In the genomic region with DNA sequence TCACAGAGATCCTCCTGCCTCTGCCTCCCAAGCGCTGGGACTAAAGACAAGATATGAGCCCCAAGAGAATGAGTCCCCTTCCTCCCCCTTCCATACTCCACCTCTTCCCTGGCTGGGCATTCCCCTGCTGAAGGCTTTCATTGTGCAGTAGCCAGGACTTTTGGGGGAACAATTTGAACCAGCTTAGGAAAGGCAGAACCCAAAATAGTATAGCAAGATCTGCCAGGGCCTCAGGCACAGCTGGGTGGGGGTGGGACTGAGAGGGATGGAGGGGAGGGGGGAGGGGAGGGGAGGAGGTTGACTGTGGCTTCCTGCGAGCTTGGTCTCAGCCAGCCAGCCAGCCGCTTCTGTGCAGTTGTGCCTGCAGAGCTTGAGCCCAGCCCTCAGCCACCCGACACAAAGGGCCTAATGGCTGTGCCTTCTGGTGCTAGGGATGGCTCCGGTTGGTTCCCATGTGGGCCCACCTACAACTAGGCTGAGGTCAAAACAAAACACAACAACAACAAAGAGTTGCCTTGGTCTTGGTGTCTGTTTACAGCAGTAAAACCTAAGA, we compare ENCODE assay signal across 10 mouse cellular contexts. TPM values are rescaled to one million over a fixed set of nuclear protein-coding genes. Genes with fewer than 3 reads are reported as not detected.
A peak's percentile ranks its signal among the peaks of the same experiment; 100 is the strongest.
DNase-seq lines count a peak whose midpoint lies in the region; TF ChIP-seq lines count a peak whose summit lies in the region.
"Had no signal": no experiment of that assay in that cellular context is flagged by ENCODE, and none has a peak within 500 bp of the region (broad histone marks: within the 10 kb centered on the region; RNA-seq: fewer than 3 reads in every experiment).

No protein-coding gene starts in this region.

- peak overlapping the region; percentile 56; the same call in 1 of the 2 replicates for H3K27ac ChIP-seq in kidney, adult 2 months (ENCODE audit: insufficient read depth, low read depth, low read length)
- peak overlapping the region; percentile 78 for H3K27ac ChIP-seq in ES-Bruce4 (ENCODE audit: insufficient read depth, low read length)
- H3K27ac ChIP-seq: hindbrain, embryonic 12.5 days had no signal

- 53% methylated on average over 5 of the region's 5 CpGs for WGBS in kidney, adult 2 months

- H3K27me3 ChIP-seq in kidney, adult 2 months (replicated peaks; ENCODE audit: control insufficient read depth, insufficient read depth, low read length): no peaks in the 10 kb centered on the region
- no peaks in the 10 kb centered on the region for H3K27me3 ChIP-seq in ES-Bruce4 (ENCODE audit: control insufficient read depth, insufficient read depth, low read length, poor library complexity, severe bottlenecking)
- H3K27me3 ChIP-seq: hindbrain, embryonic 12.5 days had no signal

- TF ChIP-seq EP300 in ES-Bruce4 (IDR thresholded peaks at IDR 0.05; ENCODE audit: insufficient read depth, low read depth, low read length): no peak; the same call in 1 of the 2 replicates

- TF ChIP-seq POLR2A in kidney, adult 2 months (IDR thresholded peaks at IDR 0.05; ENCODE audit: low read depth, low read length): no peak
- peak; percentile 33 for TF ChIP-seq POLR2A in ES-Bruce4 (IDR thresholded peaks at IDR 0.05; ENCODE audit: insufficient read depth, low read length)
- no peak for TF ChIP-seq POLR2A in brain, embryonic 14.5 days (IDR thresholded peaks at IDR 0.05; ENCODE audit: borderline replicate concordance, extremely low read depth, insufficient read depth, insufficient read length, poor library complexity, severe bottlenecking)

- no peak for TF ChIP-seq CTCF in kidney, adult 2 months (conservative IDR thresholded peaks at IDR 0.05; ENCODE audit: insufficient read depth, insufficient read length, low read depth, low read length)
- no peak for TF ChIP-seq CTCF in ES-Bruce4 (IDR thresholded peaks at IDR 0.05; ENCODE audit: low read depth, low read length)
- no peak for TF ChIP-seq CTCF in brain, embryonic 14.5 days (IDR thresholded peaks at IDR 0.05; ENCODE audit: borderline replicate concordance, extremely low read depth, insufficient read depth, insufficient read length)

- no peaks in the 10 kb centered on the region for H3K36me3 ChIP-seq in kidney, adult 2 months (ENCODE audit: control insufficient read depth, insufficient read depth, low read length)
- peaks cover 7% of the 10 kb centered on the region for H3K36me3 ChIP-seq in ES-Bruce4 (ENCODE audit: control insufficient read depth, insufficient read depth, low read length, poor library complexity, severe bottlenecking)

- H3K9me3 ChIP-seq in ES-Bruce4 (replicated peaks; ENCODE audit: control insufficient read depth, insufficient read depth, low read length, poor library complexity, severe bottlenecking): no peaks in the 10 kb centered on the region
- H3K9me3 ChIP-seq: hindbrain, embryonic 12.5 days had no signal

- DNase-seq in kidney, adult 2 months: peak; percentile 23
- no peak for DNase-seq in kidney, adult 18-20 months
- DNase-seq in brain, embryonic 14.5 days (ENCODE audit: low read depth): peak; percentile 17
- DNase-seq in thymus, postnatal 0 days (ENCODE audit: low spot score): peak; percentile 83
- no peak for DNase-seq in right cerebral cortex, postnatal 4 days
- no peak for DNase-seq in layer of hippocampus, postnatal 25 days (ENCODE audit: extremely low spot score in 1 of 2, low spot score in 1 of 2)
- DNase-seq: adrenal gland, postnatal 36 days; cerebellum, postnatal 25 days had no signal

- H3K4me3 ChIP-seq in kidney, adult 2 months (ENCODE audit: insufficient read depth, low read depth, low read length): no peak overlapping the region
- H3K4me3 ChIP-seq in ES-Bruce4 (ENCODE audit: low read depth, low read length): no peak overlapping the region
- H3K4me3 ChIP-seq: hindbrain, embryonic 12.5 days had no signal

- H3K9ac ChIP-seq in ES-Bruce4 (ENCODE audit: low read depth, poor library complexity, severe bottlenecking): no peak overlapping the region
- H3K9ac ChIP-seq: hindbrain, embryonic 12.5 days had no signal

- peaks cover 14% of the 10 kb centered on the region for H3K4me1 ChIP-seq in kidney, adult 2 months (ENCODE audit: control insufficient read depth, insufficient read depth, low read length)
- peaks cover 4% of the 10 kb centered on the region for H3K4me1 ChIP-seq in ES-Bruce4 (ENCODE audit: control insufficient read depth, insufficient read depth, low read length)

RNA-seq across cellular contexts. Expression of a gene that starts 5.1 kb away (rescaled TPM):
- 1,045 and 1,237 TPM in 2 replicates for polyA plus RNA-seq in kidney, adult 2 months (2012; rRNA removed)
- polyA plus RNA-seq in ES-Bruce4 (2011; ENCODE audit: insufficient read depth, insufficient read length, low read depth, missing spikeins): 2,132 and 2,301 TPM in 2 replicates
- polyA plus RNA-seq in brain, embryonic 14.5 days (2012; rRNA removed): 2,174 and 2,845 TPM in 2 replicates
- 7,546 and 8,495 TPM in 2 replicates for polyA plus RNA-seq in thymus, postnatal 0 days (2015; fragmentation: Nextera tagmentation; extraction: Ambion mirVana)
- 1,000 to 10,000 TPM; 1,673 to 1,893 TPM for total RNA-seq in layer of hippocampus, postnatal 25 days (2021)

RNA-seq across cellular contexts. Expression of a gene that starts 21.3 kb away (rescaled TPM):
- 47.7 and 53.7 TPM in 2 replicates for polyA plus RNA-seq in kidney, adult 2 months (2012; rRNA removed)
- 51.5 and 59.4 TPM in 2 replicates for polyA plus RNA-seq in ES-Bruce4 (2011; ENCODE audit: insufficient read depth, insufficient read length, low read depth, missing spikeins)
- polyA plus RNA-seq in brain, embryonic 14.5 days (2012; rRNA removed): 65.3 and 153 TPM in 2 replicates
- polyA plus RNA-seq in thymus, postnatal 0 days (2015; fragmentation: Nextera tagmentation; extraction: Ambion mirVana): 12.2 and 14.9 TPM in 2 replicates
- 100 to 1,000 TPM; 165 to 189 TPM for total RNA-seq in layer of hippocampus, postnatal 25 days (2021)

RNA-seq across cellular contexts. Expression of a gene that starts 34.1 kb away (rescaled TPM):
- polyA plus RNA-seq in kidney, adult 2 months (2012; rRNA removed): 60.8 and 76.1 TPM in 2 replicates
- 200 and 218 TPM in 2 replicates for polyA plus RNA-seq in ES-Bruce4 (2011; ENCODE audit: insufficient read depth, insufficient read length, low read depth, missing spikeins)
- polyA plus RNA-seq in brain, embryonic 14.5 days (2012; rRNA removed): 207 and 320 TPM in 2 replicates
- 715 and 776 TPM in 2 replicates for polyA plus RNA-seq in thymus, postnatal 0 days (2015; fragmentation: Nextera tagmentation; extraction: Ambion mirVana)
- total RNA-seq in layer of hippocampus, postnatal 25 days (2021): 10 to 100 TPM; 40.9 to 42.0 TPM

Comparison
In these comparisons a context has a peak if more than half of its experiments do, and no peak if none do; other contexts are left out.
1. DNase-seq: peak in kidney, adult 2 months (single experiment), brain, embryonic 14.5 days (single experiment) and thymus, postnatal 0 days (single experiment); none in kidney, adult 18-20 months (single experiment), right cerebral cortex, postnatal 4 days (single experiment) and layer of hippocampus, postnatal 25 days (0 of 2).